Mouse (Mus musculus): Measurements from ENCODE around the gene Ccdc124. TPM values are rescaled to one million over a fixed set of nuclear protein-coding genes. Genes with fewer than 3 reads are reported as not detected.

Ccdc124 gene
- total RNA-seq (2022) = 10 to 100 TPM; 37.9 to 47.4 (median 45.7) TPM

- peak; percentile 95 for DNase-seq (ENCODE audit: low spot score)
Measured at GRCm38 (mm10) chr8:70873364-70873985, at the start of gene Ccdc124. Gene Ccdc124 (minus strand): TSS chr8:70873935.

DNA sequence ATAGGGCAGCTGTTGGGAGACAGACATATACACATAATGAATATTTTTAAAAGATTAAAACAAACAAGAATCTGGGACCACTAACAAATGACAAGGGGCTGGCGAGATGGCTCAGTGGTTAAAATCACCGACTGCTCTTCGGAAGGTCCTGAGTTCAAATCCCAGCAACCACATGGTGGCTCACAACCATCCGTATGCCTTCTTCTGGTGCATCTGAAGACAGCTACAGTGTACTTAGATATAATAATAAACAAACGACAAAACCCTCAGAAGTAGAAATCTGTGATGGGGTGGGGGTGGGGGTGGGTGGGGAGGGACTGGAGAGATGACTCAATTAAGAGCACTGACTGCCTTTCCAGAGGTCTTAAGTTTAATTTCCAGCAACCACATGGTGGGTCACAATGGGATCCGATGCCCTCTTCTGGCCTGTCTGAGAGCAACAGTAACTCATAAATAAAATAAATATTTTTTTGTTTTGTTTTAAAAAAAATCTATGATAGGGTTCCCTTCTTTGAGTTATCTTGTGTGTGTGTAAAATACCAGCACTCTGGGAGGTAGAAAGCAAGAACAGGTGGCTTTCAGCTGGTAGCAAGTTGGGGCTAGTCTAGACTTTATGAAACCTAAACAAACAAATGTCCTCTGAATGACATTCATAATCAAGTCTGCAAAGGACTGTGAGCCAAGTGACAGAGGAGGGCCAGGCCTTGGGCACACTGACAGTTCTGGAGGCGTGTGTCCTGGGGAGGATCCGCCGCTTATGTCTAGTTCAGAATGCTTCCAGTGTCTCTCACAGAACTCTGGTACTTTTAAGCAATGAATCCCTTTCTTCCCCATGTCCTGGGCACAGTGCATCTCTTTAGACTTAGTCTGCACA lies 46.6 kb upstream of the Ccdc124 start:
- no peak for DNase-seq (ENCODE audit: low spot score)

GRCm38 (mm10) chr8:70914704-70915103 lies 41.0 kb upstream of the Ccdc124 start:
- no peak for DNase-seq (ENCODE audit: low spot score)

DNA sequence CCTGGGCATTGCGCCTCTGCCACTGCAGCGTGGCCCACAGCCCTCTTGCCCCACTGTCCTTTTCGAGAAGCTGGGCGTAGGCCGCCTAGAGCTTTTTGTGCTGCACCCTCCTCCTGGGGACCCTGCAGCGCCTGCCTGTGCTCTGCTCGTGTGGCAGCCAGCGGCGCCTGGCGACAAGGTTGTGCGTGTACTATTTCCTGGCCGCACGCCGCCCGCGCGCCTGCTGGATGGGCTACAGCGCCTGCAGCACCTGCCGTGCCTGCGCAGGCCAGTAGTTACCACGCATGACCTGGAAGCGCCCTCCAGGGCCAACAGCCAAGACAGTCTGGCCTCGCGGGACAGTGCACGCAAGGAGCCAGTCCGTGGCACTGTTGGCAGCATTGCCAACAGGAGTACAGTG lies 39.8 kb upstream of the Ccdc124 start:
- no peak for DNase-seq (ENCODE audit: low spot score)

DNA sequence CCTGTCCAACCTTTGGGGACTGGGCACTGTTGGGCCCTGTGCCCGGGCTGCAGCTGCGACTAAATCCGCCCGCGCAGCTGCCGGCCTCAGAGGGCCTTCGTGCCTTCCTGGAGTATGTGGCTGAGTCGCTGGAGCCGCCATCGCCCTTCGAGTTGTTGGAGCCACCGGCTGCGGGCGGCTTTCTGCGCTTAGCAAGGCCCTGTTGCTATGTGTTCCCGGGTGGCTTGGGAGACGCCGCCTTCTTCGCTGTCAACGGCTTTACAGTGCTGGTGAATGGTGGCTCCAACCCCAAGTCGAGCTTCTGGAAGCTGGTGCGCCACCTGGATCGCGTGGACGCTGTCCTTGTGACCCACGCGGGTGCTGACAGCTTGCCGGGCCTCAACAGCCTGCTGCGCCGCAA lies 39.2 kb upstream of the Ccdc124 start:
- no peak for DNase-seq (ENCODE audit: low spot score)

- DNase-seq (ENCODE audit: low spot score) = no peak
Measured at GRCm38 (mm10) chr8:70911596-70911995, 37.9 kb upstream of the Ccdc124 start.

GRCm38 (mm10) chr8:70907518-70907917 lies 33.8 kb upstream of the Ccdc124 start:
- DNase-seq (ENCODE audit: low spot score) = no peak

GRCm38 (mm10) chr8:70905831-70906736 lies 32.3 kb upstream of the Ccdc124 start, which contains the start of gene Map1s:
Gene Map1s (plus strand): TSS chr8:70905932.
- DNase-seq (ENCODE audit: low spot score) = peak; percentile 40

GRCm38 (mm10) chr8:70905463-70905830 lies 31.7 kb upstream of the Ccdc124 start:
- no peak for DNase-seq (ENCODE audit: low spot score)

DNA sequence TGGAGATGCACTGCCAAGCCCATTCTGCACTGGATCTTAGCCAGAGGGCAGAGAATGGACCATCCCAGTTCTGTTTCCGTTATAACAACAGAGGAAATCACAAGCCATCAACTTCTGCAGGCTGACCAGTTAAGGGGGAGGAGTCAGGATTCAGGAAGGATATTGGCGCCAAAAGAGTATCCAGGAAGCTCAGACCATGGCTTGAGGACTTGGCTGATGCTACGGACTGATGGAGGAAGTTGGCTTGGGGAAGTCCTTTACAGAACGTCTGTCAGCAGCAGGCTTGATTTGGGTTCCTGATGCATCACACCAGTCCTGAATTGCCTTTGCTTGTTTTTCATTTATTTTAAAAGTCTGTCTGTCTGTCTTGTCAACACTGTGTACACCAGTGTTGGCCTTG lies 30.8 kb upstream of the Ccdc124 start:
- peak; percentile 75 for DNase-seq (ENCODE audit: low spot score)

DNA sequence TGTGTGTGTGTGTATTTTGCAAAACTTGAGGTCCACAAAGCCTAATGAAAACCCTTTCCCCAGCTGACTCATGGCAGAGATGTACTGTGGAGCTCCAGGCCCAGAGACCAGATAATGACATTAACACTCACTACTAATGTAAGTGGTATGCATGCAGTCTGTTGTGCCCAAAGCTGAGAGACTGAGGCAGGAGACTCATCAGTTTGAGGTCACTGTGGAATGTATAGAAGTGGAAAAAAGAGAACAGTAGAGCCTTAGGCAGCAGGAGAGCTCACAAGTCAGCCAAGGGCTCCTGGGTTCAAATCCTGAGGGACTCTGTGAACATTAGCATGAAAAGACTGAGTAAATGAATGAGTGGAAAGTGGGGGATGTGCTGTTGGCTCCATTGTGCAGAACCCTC lies 29.8 kb upstream of the Ccdc124 start:
- no peak for DNase-seq (ENCODE audit: low spot score)

DNA sequence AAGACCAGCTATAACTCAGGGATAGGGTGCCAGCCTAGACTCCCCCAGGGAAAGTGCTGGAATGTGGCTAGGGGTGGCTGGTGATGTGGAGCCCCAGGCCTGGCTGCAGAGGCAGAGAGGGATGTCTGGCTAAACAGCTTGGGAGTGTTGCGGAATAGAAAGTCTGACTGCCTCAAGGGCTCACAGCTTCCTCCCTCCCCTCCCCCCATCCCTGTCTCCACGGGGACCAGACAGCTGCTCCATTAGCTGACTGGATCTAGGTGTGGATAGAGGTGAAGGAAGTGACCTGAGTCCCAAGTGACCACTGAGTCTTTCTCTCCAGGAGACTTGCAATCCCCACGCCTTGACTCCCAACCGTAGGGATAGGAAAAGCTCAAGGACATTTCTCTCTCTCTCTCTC lies 29.4 kb upstream of the Ccdc124 start:
- no peak for DNase-seq (ENCODE audit: low spot score)

GRCm38 (mm10) chr8:70902211-70902610 lies 28.5 kb upstream of the Ccdc124 start:
- DNase-seq (ENCODE audit: low spot score) = no peak

GRCm38 (mm10) chr8:70900872-70901387 lies 27.2 kb upstream of the Ccdc124 start:
- DNase-seq (ENCODE audit: low spot score) = no peak

DNA sequence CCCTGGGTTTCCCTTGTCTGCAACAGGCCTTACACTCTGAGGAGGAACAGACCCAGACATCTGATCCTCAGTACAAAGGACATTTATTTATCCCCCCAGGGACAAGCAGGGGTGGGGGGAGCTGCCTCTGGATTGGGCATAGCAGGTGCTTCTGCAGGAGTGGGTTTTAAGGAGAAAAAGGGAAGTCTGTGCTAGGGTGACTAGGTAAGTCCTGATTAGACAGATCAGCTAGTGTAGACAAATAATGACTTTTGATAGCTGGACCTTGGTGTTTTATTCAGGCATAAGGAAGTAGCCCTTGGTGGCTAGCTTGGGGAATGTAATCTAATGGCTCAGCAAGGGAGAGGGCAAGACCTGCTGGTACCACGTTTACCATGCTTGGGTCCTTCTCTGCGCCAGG lies 25.5 kb upstream of the Ccdc124 start:
- DNase-seq (ENCODE audit: low spot score) = no peak

DNA sequence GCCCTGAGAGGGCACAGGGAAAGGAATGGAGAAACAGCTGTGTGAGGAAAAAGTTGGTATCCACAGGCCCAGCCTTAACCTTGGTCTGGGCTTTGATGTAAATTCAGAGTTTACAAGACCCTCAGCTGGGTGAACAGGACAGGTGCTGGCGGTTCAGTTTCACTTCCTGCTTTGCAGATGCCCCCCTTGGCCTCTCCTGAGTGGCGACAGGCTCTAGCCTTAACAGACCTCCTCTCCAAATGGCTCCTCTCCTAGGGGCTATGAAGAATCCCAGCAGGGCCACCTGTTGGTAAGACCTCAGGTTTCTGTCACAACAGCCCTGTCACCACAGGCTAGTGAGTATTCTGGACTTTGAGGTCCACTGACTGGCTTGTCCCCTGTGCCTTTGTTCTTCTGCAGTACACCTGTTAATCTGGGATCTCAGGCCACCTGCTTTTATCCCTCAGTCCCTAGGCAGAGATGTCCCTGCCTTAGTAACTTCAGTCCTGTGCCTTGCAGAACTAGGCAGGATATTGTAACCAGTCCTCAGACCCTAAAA lies 25.0 kb upstream of the Ccdc124 start:
- DNase-seq (ENCODE audit: low spot score) = no peak

DNA sequence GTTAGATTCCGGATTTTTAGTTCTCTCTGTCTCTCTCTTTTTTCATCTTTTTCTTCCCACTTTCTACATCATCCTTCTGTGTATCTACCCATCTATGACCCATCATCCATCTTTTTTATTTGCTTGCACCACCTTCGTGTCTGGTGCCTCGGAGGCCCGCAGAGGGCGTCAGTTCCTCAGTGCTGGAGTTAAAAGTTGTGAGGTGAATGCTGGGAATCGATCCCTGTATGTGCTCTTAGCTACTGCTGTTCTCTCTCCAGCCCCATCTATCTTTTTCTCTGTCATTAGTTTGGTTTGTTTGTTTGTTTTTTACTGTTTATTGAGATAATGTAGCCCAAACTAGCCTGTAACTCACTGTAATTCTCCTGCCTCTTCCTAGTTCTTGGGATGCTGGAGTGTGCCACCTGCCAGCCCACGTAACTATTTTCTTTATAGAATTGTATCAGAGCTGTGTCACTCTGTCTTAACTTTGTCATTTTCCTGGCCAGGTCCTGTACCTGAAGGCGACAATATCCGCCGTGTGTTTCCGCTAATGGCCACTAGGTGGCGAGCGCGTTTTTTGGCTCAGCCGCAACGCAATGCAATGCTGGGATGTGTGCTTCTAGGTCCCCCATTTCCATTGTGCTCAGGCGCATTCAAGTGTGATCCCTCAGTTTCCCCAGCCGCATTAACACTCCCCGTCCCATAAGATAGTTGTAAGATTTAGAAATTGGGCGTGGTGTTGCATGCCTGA lies 24.1 kb upstream of the Ccdc124 start:
- peak; percentile 89 for DNase-seq (ENCODE audit: low spot score)

DNA sequence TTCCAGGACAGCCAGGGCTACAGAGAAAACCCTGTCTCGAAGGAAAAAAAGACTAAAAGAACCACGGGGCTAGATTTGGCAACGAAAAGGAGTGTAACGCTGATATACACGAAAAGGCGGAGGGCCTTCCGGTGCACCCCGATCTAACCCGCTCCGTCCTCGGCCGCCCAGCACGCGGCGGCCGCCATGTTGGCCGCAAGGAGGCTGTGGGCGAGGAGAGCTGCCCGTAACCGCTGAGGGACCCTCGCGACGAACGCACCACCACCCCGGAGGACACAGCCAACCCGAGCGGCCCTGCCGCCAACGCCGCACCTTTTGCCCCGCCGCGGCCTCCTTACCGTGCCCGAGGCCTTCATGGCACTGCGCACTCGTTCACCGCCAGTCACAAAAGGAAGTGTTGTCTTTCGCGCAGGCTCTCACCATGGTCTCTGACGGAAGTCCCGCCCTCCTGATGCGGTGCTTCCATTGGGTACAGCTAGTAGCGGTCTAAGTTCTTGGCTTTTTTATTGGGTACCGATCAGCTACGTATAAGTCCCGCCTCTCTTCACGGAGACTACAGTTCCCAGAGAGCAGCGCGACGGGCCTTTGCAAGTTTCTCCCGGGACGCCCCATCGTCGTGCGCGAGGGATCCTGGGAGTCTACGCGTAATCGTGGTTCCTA lies 23.4 kb upstream of the Ccdc124 start, which contains the start of gene Rpl18a:
Rpl18a (minus strand) TSS at position 392 of the 660 bp plus-strand sequence.
- peak; percentile 99 for DNase-seq (ENCODE audit: low spot score)

GRCm38 (mm10) chr8:70896316-70897020 lies 22.7 kb upstream of the Ccdc124 start:
- no peak for DNase-seq (ENCODE audit: low spot score)

Measured in heart, adult 8-10 months (tissue).